Mouse (Mus musculus): Measurements from ENCODE around the gene Capn12. TPM values are rescaled to one million over a fixed set of nuclear protein-coding genes. Genes with fewer than 3 reads are reported as not detected.
A peak's percentile ranks its signal among the peaks of the same experiment; 100 is the strongest.
"Not testable (repeated sequence)": the region's sequence is repeated elsewhere in the genome, so short reads cannot be mapped to it uniquely, and the experiment has no call there.

Gene Capn12
- total and polyA plus RNA-seq, 2 experiments = 0.04 TPM; not detected in 1

DNA sequence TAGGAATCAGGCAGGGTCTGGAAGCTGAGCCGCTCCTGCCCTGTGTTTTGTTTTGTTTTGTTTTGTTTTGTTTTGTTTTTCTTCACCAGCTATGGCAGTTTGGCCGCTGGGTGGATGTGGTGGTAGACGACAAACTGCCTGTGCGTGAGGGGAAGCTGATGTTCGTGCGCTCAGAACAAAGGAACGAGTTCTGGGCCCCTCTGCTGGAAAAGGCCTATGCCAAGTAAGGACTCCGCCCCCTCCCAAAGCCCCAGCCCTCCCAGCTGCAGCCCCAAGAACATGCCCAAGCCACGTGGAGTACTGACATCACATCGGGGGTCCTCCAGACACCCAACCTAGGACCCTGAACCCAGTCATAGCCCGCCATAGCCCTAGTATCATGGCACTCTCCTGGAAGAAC lies 1.8 kb downstream of the Capn12 start:
- H3K4me3 ChIP-seq (ENCODE audit: insufficient read depth, low read depth, low read length) = no peak overlapping the region
- H3K4me1 ChIP-seq (ENCODE audit: control insufficient read depth, insufficient read depth, low read length) = no peaks in the 10 kb centered on the region
- TF ChIP-seq POLR2A (IDR thresholded peaks at IDR 0.05; ENCODE audit: extremely low read depth, insufficient read depth, low read length) = no peak
- no peak for TF ChIP-seq CTCF (IDR thresholded peaks at IDR 0.05; ENCODE audit: low read depth, low read length)
- DNase-seq (ENCODE audit: extremely low read depth, low read depth, low spot score) = no peak
- 90% methylated on average over 11 of the region's 11 CpGs for WGBS
- no peaks in the 10 kb centered on the region for H3K36me3 ChIP-seq (ENCODE audit: control insufficient read depth, insufficient read depth, low read length)
- H3K27ac ChIP-seq (replicated peaks; ENCODE audit: insufficient read depth, low read depth, low read length) = no peak overlapping the region
- H3K79me2 ChIP-seq (ENCODE audit: control insufficient read depth, insufficient read depth, low read length) = no peaks in the 10 kb centered on the region
- H3K27me3 ChIP-seq (ENCODE audit: control insufficient read depth, insufficient read depth, low read length) = no peaks in the 10 kb centered on the region
- no peak overlapping the region for H3K9ac ChIP-seq (ENCODE audit: low read depth, low read length)

DNA sequence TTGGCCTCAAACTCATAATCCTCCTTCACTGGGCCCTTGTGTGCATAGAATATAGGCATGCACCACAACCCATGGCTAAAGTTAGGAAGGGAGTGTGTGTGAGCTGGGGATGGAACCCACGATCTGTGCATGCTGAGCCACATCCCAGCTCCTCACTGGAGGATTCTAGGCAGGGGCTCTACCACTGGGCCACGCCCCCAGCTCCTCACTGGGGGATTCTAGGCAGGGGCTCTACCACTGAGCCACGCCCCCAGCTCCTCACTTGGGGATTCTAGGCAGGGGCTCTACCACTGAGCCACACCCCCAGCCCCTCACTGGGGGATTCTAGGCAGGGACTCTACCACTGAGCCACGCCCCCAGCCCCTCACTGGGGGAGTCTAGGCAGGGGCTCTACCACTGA lies 2.5 kb downstream of the Capn12 start:
- not testable (repeated sequence) for DNase-seq (ENCODE audit: extremely low read depth, low read depth, low spot score); H3K4me1 ChIP-seq (ENCODE audit: control insufficient read depth, insufficient read depth, low read length); H3K4me3 ChIP-seq (ENCODE audit: insufficient read depth, low read depth, low read length); H3K9ac ChIP-seq (ENCODE audit: low read depth, low read length); H3K27me3 ChIP-seq (ENCODE audit: control insufficient read depth, insufficient read depth, low read length); H3K27ac ChIP-seq (replicated peaks; ENCODE audit: insufficient read depth, low read depth, low read length); H3K36me3 ChIP-seq (ENCODE audit: control insufficient read depth, insufficient read depth, low read length); H3K79me2 ChIP-seq (ENCODE audit: control insufficient read depth, insufficient read depth, low read length)
- WGBS = 93% methylated on average over 4 of the region's 4 CpGs

DNA sequence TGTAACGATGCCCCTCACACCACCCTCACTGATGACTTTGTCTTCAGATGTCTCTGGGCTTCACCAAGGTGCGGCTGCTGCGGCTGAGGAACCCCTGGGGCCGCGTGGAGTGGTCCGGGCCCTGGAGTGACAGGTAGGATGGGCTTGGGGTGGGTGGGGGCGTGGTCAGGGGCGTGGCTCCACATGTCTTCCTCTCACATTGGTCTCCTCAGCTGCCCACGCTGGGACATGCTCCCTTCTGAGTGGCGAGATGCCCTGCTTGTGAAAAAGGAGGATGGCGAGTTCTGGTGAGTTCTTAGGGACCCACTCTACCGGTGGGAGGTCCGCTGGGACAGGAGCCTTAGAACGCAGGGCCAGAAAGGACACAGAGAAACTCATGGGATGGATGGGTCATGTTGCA lies 5.3 kb downstream of the Capn12 start:
- no peaks in the 10 kb centered on the region for H3K36me3 ChIP-seq (ENCODE audit: control insufficient read depth, insufficient read depth, low read length)
- 26% methylated on average over 14 of the region's 14 CpGs for WGBS
- 0 out of 2 replicates have a peak, but pooled peaks cover 2% of the 10 kb centered on the region for H3K27me3 ChIP-seq (ENCODE audit: control insufficient read depth, insufficient read depth, low read length)
- no peaks in the 10 kb centered on the region for H3K79me2 ChIP-seq (ENCODE audit: control insufficient read depth, insufficient read depth, low read length)
- no peak overlapping the region for H3K4me3 ChIP-seq (ENCODE audit: insufficient read depth, low read depth, low read length)
- DNase-seq (ENCODE audit: extremely low read depth, low read depth, low spot score) = no peak
- no peak overlapping the region for H3K27ac ChIP-seq (replicated peaks; ENCODE audit: insufficient read depth, low read depth, low read length)
- H3K4me1 ChIP-seq (ENCODE audit: control insufficient read depth, insufficient read depth, low read length) = peaks cover 2% of the 10 kb centered on the region
- H3K9ac ChIP-seq (ENCODE audit: low read depth, low read length) = no peak overlapping the region
- no peak for TF ChIP-seq CTCF (IDR thresholded peaks at IDR 0.05; ENCODE audit: low read depth, low read length)
- no peak for TF ChIP-seq POLR2A (IDR thresholded peaks at IDR 0.05; ENCODE audit: extremely low read depth, insufficient read depth, low read length)

DNA sequence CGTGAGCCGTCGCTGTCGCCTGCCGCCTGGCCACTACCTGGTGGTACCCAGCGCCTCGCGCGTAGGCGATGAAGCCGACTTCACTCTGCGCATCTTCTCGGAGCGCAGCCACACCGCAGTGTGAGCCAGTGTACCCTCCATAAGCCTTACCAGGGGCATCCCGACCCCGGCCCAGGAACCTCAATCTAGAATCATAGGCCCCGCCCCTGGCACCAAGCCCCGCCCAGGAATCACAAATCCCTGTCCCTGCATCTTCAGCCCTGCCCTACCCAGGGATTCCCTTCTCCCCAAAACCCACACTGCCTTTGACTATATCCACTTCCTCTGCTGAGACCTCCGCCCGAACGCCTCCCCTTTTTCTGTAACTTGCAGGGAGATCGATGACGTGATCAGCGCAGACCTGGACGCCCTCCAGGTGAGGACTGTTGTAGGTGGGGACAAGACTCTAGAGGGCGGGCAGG lies 7.5 kb downstream of the Capn12 start:
- H3K27ac ChIP-seq (replicated peaks; ENCODE audit: insufficient read depth, low read depth, low read length) = no peak overlapping the region
- no peak for DNase-seq (ENCODE audit: extremely low read depth, low read depth, low spot score)
- H3K9ac ChIP-seq (ENCODE audit: low read depth, low read length) = no peak overlapping the region
- H3K4me3 ChIP-seq (ENCODE audit: insufficient read depth, low read depth, low read length) = peak overlapping the region; percentile 13; the same call in 1 of the 2 replicates
- H3K4me1 ChIP-seq (ENCODE audit: control insufficient read depth, insufficient read depth, low read length) = peaks cover 2% of the 10 kb centered on the region
- 6% methylated on average over 27 of the region's 27 CpGs for WGBS
- no peak for TF ChIP-seq CTCF (IDR thresholded peaks at IDR 0.05; ENCODE audit: low read depth, low read length)
- no peak for TF ChIP-seq POLR2A (IDR thresholded peaks at IDR 0.05; ENCODE audit: extremely low read depth, insufficient read depth, low read length)
- 0 out of 2 replicates have a peak, but pooled peaks cover 2% of the 10 kb centered on the region for H3K27me3 ChIP-seq (ENCODE audit: control insufficient read depth, insufficient read depth, low read length)
- H3K79me2 ChIP-seq (ENCODE audit: control insufficient read depth, insufficient read depth, low read length) = no peaks in the 10 kb centered on the region
- peaks cover 4% of the 10 kb centered on the region; the same call in 1 of the 2 replicates for H3K36me3 ChIP-seq (ENCODE audit: control insufficient read depth, insufficient read depth, low read length)

DNA sequence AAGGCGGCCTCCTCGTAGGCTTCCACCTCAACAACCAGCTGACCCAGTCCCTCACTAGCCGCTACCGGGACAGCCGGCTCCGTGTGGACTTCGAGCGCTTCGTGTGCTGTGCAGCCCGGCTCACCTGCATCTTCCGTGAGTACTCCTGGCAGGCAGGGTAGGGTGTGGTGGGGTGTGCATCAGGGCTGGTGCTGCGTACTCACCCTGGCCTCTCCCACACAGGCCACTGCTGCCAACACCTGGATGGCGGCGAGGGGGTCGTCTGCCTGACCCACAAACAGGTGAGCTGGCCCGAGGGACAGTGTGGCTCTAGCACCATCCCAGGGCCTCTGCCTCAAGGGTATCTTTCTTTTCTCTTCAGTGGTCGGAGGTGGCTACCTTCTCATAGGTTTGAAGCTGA lies 11.4 kb downstream of the Capn12 start:
- H3K4me3 ChIP-seq (ENCODE audit: insufficient read depth, low read depth, low read length) = no peak overlapping the region
- H3K9ac ChIP-seq (ENCODE audit: low read depth, low read length) = no peak overlapping the region
- TF ChIP-seq POLR2A (IDR thresholded peaks at IDR 0.05; ENCODE audit: extremely low read depth, insufficient read depth, low read length) (no peak), CTCF (IDR thresholded peaks at IDR 0.05; ENCODE audit: low read depth, low read length) (no peak)
- H3K27me3 ChIP-seq (ENCODE audit: control insufficient read depth, insufficient read depth, low read length) = 0 out of 2 replicates have a peak, but pooled peaks cover 2% of the 10 kb centered on the region
- H3K79me2 ChIP-seq (ENCODE audit: control insufficient read depth, insufficient read depth, low read length) = no peaks in the 10 kb centered on the region
- H3K27ac ChIP-seq (replicated peaks; ENCODE audit: insufficient read depth, low read depth, low read length) = no peak overlapping the region
- DNase-seq (ENCODE audit: extremely low read depth, low read depth, low spot score) = no peak
- 92% methylated on average over 17 of the region's 17 CpGs for WGBS
- H3K4me1 ChIP-seq (ENCODE audit: control insufficient read depth, insufficient read depth, low read length) = peaks cover 2% of the 10 kb centered on the region
- peaks cover 30% of the 10 kb centered on the region; the same call in 1 of the 2 replicates for H3K36me3 ChIP-seq (ENCODE audit: control insufficient read depth, insufficient read depth, low read length)

DNA sequence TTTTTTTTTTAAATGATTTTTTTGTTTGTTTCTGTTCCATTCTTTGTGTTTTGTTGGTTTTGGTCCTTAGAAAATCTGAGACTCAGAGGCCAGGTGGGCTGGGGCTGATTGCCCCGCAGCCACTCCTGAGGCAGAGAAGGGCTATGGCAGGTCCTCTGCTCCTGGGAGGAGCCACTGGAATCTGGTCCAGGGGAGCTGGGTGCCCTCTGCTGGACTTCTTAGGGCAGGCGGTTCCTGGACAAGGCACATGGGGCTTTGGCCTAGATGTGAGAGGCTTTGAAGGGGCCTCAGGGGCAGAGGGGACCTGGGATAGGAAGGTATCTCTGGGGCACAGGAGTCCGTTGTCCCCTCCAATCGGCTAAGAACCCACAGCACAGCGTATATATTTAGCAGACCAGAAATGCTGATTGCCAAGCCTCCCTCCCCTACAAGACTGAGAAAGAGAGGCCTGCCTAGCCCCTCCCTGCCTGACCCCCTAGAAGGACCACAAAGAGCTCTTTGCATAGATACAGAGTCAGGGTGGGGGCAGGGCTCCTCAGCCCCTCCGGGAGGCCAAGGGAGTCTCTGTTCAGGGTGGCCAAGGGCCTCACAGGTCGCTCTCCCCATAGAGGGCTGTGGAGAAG lies 12.5 kb downstream of the Capn12 start:
- Histone ChIP-seq H3K27ac (replicated peaks; ENCODE audit: insufficient read depth, low read depth, low read length) (no peak overlapping the region), H3K4me3 (ENCODE audit: insufficient read depth, low read depth, low read length) (no peak overlapping the region), H3K79me2 (ENCODE audit: control insufficient read depth, insufficient read depth, low read length) (no peaks in the 10 kb centered on the region), H3K4me1 (ENCODE audit: control insufficient read depth, insufficient read depth, low read length) (peaks cover 2% of the 10 kb centered on the region), H3K27me3 (ENCODE audit: control insufficient read depth, insufficient read depth, low read length) (no peaks in the 10 kb centered on the region), H3K36me3 (ENCODE audit: control insufficient read depth, insufficient read depth, low read length) (peaks cover 36% of the 10 kb centered on the region; the same call in 1 of the 2 replicates), H3K9ac (ENCODE audit: low read depth, low read length) (no peak overlapping the region)
- TF ChIP-seq POLR2A (IDR thresholded peaks at IDR 0.05; ENCODE audit: extremely low read depth, insufficient read depth, low read length) (no peak), CTCF (IDR thresholded peaks at IDR 0.05; ENCODE audit: low read depth, low read length) (peak; percentile 70)
- peak; percentile 24 for DNase-seq (ENCODE audit: extremely low read depth, low read depth, low spot score)
- WGBS = 66% methylated on average over 7 of the region's 7 CpGs

All from liver, adult 2 months (tissue).